Mouse (Mus musculus) forebrain, embryonic 13.5 days (tissue): ENCODE measurements at regions not wholly inside any gene's neighbourhood (a gene's known extent, or its start where the extent isn't known, plus 50 kb on each side); places are given as distances from the start of the nearest gene placed in this dataset.

ENCODE experiments used
- ATAC-seq: fragments of 200-750 bp; cut with Nextera tagmentation; 2 replicates; pipeline ENCODE4 v1.8.0; 2017
- H3K27ac ChIP-seq: fragments of 300-500 bp; sonication (generic); 2 replicates; pipeline ENCODE4 v1.5.1; 2015; ENCODE audit warnings: inconsistent platforms, mild to moderate bottlenecking, moderate library complexity
- H3K27me3 ChIP-seq: fragments of 300-500 bp; sonication (generic); 2 replicates; pipeline ENCODE4 v1.6.1; 2015; ENCODE audit warnings: mild to moderate bottlenecking, inconsistent platforms
- H3K36me3 ChIP-seq: fragments of 300-500 bp; sonication (generic); 2 replicates; pipeline ENCODE4 v1.6.1; 2015; ENCODE audit warnings: mild to moderate bottlenecking, inconsistent platforms; ENCODE audit not compliant: poor library complexity, severe bottlenecking
- H3K4me1 ChIP-seq: fragments of 300-500 bp; sonication (generic); 2 replicates; pipeline ENCODE4 v1.6.1; 2015; ENCODE audit warnings: inconsistent platforms
- H3K4me2 ChIP-seq: fragments of 300-500 bp; sonication (generic); 2 replicates; pipeline ENCODE4 v1.6.1; 2015; ENCODE audit warnings: inconsistent platforms, mild to moderate bottlenecking, moderate library complexity
- H3K4me3 ChIP-seq: fragments of 300-500 bp; sonication (generic); 2 replicates; pipeline ENCODE4 v1.5.1; 2015; ENCODE audit warnings: mild to moderate bottlenecking, inconsistent platforms
- H3K9ac ChIP-seq: fragments of 300-500 bp; sonication (generic); 2 replicates; pipeline ENCODE4 v1.6.1; 2015; ENCODE audit warnings: mild to moderate bottlenecking, inconsistent platforms
- H3K9me3 ChIP-seq: fragments of 300-500 bp; sonication (generic); replicated peaks from 2 replicates; pipeline ENCODE4 v1.6.1; 2016; ENCODE audit warnings: inconsistent platforms
- WGBS: fragments of 180-500 bp; shearing (Covaris S2); methylation state at CpG from one replicate; pipeline ENCODE4 v1.1.7; 2015; 5-methylcytosine and 5-hydroxymethylcytosine counted together

DNA sequence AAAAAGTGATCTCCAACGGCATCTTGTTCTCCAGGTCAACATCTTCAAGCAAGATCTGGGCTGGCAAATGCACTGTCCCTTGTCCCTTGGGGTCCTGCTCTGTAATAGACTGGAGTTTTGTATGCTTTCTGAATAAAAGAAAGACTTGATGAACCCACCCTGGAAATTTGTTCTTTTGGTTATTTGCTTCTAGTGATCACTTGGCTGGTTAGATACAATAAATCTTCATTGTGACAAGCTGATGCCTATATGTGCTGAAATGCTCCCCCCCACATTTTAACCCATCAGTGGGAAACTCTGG, 65.0 kb downstream of the Dmac1 start:
- no peak overlapping the region for H3K4me3 ChIP-seq
- no peaks in the 10 kb centered on the region for H3K36me3 ChIP-seq
- no peak overlapping the region for H3K9ac ChIP-seq
- WGBS: 25% methylated on average over 1 of the region's 1 CpGs
- H3K9me3 ChIP-seq: no peaks in the 10 kb centered on the region
- peak overlapping the region; percentile 41 for H3K27ac ChIP-seq
- H3K4me1 ChIP-seq: peaks cover 7% of the 10 kb centered on the region
- H3K4me2 ChIP-seq: peak overlapping the region; percentile 1; the same call in 1 of the 2 replicates
- no peaks in the 10 kb centered on the region for H3K27me3 ChIP-seq
- ATAC-seq: no peak; the same call in 1 of the 2 replicates

DNA sequence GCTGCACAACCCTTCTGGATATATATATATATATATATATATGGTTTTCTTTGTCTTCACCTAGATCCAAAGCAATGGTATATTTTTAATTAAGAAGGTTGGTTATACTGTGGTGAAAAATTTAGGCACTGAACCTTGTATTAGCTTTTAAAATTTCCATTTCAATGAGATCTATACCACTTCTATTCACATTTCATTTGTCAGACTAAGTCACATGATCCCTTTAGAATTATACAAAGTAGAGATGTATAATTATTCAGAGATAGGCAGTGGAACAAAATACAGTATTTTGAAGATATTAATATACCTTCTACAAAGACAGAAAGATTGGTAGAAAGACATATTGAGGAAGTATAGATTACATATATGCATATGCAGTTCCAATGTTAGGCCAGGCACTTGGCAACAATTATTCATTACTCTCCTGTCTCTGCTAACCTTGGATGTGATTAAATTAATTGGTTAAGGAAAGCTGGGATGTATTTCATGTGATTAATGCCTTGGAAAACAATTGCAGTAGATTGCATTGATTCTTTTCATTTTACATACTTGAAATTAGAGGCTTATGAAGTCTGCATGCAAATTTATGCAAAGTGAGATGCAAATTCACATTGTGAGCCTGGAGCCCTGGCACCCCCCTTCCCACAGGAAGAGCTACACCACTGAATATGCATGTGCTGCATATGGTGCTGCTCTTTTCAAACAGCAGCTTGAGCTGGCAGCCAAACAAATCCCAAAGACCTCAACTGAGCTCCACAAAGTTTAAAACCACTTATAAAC, 65.5 kb downstream of the Dmac1 start:
- Histone ChIP-seq H3K27me3 (no peaks in the 10 kb centered on the region), H3K4me3 (no peak overlapping the region), H3K36me3 (no peaks in the 10 kb centered on the region), H3K9ac (no peak overlapping the region), H3K4me1 (peaks cover 7% of the 10 kb centered on the region), H3K27ac (peak overlapping the region; percentile 41), H3K9me3 (no peaks in the 10 kb centered on the region), H3K4me2 (peak overlapping the region; percentile 1; the same call in 1 of the 2 replicates)
- peak; percentile 100 for ATAC-seq
